Mouse (Mus musculus) heart, embryonic 11.5 days (tissue): ENCODE measurements around the gene Sympk. TPM values are rescaled to one million over a fixed set of nuclear protein-coding genes. Genes with fewer than 3 reads are reported as not detected.

Experiments
- ATAC-seq: fragments of 200-750 bp; cut with Nextera tagmentation; replicated peaks from 2 replicates; pipeline ENCODE4 v1.8.0; 2017; ENCODE audit warnings: moderate library complexity; ENCODE audit not compliant: insufficient number of reproducible peaks, low FRiP score, low TSS enrichment
- H3K27ac ChIP-seq: fragments of 300-500 bp; sonication (generic); 2 replicates; pipeline ENCODE4 v1.5.1; 2014; ENCODE audit warnings: mild to moderate bottlenecking, low read depth, low read length
- H3K27me3 ChIP-seq: fragments of 300-500 bp; sonication (generic); 2 replicates; pipeline ENCODE4 v1.6.1; 2014; ENCODE audit warnings: mild to moderate bottlenecking, low read length, mixed read lengths; ENCODE audit not compliant: control insufficient read depth, insufficient read depth
- H3K36me3 ChIP-seq: fragments of 300-500 bp; sonication (generic); 2 replicates; pipeline ENCODE4 v1.6.1; 2014; ENCODE audit warnings: mild to moderate bottlenecking, low read length, moderate library complexity, mixed read lengths; ENCODE audit not compliant: control insufficient read depth, insufficient read depth
- H3K4me1 ChIP-seq: fragments of 300-500 bp; sonication (generic); 2 replicates; pipeline ENCODE4 v1.6.1; 2014; ENCODE audit warnings: low read length; ENCODE audit not compliant: control insufficient read depth, insufficient read depth
- H3K4me2 ChIP-seq: fragments of 300-500 bp; sonication (generic); 2 replicates; pipeline ENCODE4 v1.6.1; 2014; ENCODE audit warnings: mild to moderate bottlenecking, moderate library complexity
- H3K4me3 ChIP-seq: fragments of 300-500 bp; sonication (generic); 2 replicates; pipeline ENCODE4 v1.5.1; 2014; ENCODE audit warnings: low read depth, low read length
- H3K9ac ChIP-seq: fragments of 300-500 bp; sonication (generic); 2 replicates; pipeline ENCODE4 v1.6.1; 2014; ENCODE audit warnings: mild to moderate bottlenecking, low read depth, low read length, moderate library complexity
- H3K9me3 ChIP-seq: fragments of 300-500 bp; sonication (generic); replicated peaks from 2 replicates; pipeline ENCODE4 v1.6.1; 2016; ENCODE audit warnings: low read length; ENCODE audit not compliant: control insufficient read depth
- WGBS: fragments of 180-500 bp; shearing (Covaris S2); extraction: QIAGEN DNeasy Blood & Tissue Kit; methylation state at CpG from one replicate; pipeline ENCODE4 v1.1.7; 2014; ENCODE audit not compliant: insufficient replicate concordance; 5-methylcytosine and 5-hydroxymethylcytosine counted together
- polyA plus RNA-seq: library from polyadenylated mRNA; unstranded; fragments of >200 nt; fragmentation: Nextera tagmentation; extraction: Ambion mirVana; gene quantifications from 2 replicates; pipeline ENCODE4 v1.2.1, GENCODE M21; 2014

Gene Sympk
- polyA plus RNA-seq, 1 experiment from 2014 or later = 17.6 TPM

DNA sequence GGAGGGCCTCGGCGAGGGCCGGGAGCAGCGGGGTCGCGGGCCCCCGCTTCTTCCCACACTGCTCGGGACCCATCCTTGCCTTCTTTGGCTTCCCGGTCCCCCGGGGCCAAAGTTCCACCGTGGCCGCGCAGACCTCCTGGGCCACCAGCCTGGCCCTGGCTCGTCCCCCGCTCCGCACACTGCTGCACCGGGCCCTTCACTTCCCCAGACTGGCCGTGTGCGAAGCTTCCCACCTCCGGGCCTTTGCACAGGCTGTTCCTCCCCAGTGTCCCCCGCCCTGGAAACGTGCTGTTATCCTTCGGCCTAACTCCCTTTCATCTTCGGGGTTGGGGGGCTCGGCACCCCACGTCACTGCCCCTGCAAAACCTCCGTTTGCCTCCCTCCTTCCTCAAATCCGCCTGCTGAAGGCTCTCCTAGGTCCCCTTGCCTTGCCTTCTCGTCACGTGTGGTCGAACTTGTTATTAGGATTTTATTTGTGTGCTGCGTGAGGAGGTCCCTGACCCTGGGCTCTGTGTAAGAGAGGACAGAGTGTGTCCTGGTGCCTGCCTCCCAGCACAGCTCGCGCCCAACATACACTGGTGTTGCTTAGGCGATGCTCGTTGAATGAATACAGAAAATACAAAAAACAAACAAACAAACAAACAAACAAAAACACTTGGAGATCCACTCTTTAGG lies 541 bp downstream of the Sympk start:
- Histone ChIP-seq H3K27me3 (peaks cover 35% of the 10 kb centered on the region), H3K4me2 (peak overlapping the region; percentile 90), H3K4me1 (peaks cover 13% of the 10 kb centered on the region; the same call in 1 of the 2 replicates), H3K9ac (peak overlapping the region; percentile 94), H3K4me3 (peak overlapping the region; percentile 78), H3K36me3 (peaks cover 7% of the 10 kb centered on the region; the same call in 1 of the 2 replicates), H3K9me3 (no peaks in the 10 kb centered on the region), H3K27ac (peak overlapping the region; percentile 60)
- 2% methylated on average over 34 of the region's 36 CpGs for WGBS
- peak; percentile 16 for ATAC-seq

DNA sequence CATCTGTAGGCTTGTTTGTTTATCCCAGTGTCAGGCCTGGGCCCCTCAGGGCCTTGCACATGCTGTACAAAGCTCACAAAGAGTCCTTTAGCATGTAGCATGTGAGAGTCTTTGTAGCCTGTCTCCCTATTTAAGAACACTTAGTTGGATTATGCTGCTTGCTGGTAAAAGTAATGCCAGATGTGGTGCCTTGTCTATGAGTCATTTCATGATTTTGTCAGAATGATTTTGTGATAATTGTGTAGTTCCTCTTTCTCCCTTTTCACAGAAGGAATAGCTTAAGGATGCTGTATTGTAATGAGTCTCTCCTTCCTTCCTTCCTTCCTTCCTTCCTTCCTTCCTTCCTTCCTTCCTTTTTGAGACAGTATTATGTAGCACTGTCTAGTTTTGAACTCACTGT lies 3.9 kb downstream of the Sympk start:
- no peak for ATAC-seq

DNA sequence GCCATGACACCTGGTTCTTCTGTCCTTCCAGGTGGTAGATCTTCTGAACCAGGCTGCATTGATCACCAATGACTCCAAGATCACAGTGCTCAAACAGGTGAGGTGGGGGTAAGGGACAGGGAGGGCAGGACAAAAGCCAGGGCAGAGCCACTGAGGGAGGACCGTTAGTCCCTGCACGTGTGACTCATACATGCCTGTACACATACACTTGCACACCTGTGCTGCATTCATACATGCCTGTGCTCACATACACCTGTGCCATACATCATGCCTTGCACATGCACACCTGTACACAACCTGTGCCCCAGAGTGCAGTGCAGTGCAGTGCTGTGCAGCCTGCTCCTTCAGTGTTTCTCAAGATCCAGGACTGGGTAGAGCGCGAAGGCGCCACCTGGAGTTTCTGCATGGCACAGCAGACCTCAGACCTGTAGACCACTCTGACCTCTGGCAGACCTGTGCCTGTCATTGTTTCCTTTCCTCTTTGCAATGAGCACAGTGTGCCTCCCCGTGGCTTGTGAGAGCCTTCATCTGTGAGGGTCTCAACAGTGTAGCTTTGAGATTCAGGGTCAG lies 5.0 kb downstream of the Sympk start:
- H3K36me3 ChIP-seq = peaks cover 33% of the 10 kb centered on the region
- peak; percentile 41 for ATAC-seq

More for the DNA sequence above, 3.9 kb downstream of the Sympk start:
- H3K4me3 ChIP-seq = no peak overlapping the region
- no peak overlapping the region for H3K27ac ChIP-seq
- H3K4me2 ChIP-seq = no peak overlapping the region
- H3K9ac ChIP-seq = no peak overlapping the region
- H3K9me3 ChIP-seq = no peaks in the 10 kb centered on the region
- H3K36me3 ChIP-seq = peaks cover 32% of the 10 kb centered on the region
- H3K4me1 ChIP-seq = peaks cover 13% of the 10 kb centered on the region; the same call in 1 of the 2 replicates
- H3K27me3 ChIP-seq = peaks cover 8% of the 10 kb centered on the region

DNA sequence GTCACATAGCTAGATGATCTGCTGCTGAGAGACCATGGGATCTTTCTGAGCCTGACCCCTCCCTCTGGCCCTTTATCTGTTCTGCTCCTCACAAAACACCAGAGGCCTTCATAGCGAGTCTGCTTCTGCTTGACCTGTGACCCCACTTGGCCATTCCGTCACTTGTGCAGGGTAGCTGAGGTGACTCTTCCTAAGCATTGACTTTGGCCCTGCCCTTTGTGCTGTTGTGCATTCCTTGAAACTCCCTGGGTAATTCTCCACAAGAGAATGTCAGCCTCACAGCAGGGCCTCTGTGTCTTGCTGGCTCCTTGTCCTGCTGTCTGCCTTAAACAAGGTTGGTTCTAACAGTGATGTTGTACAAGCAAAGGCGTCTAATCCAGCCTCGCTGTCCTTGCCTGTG lies 7.5 kb downstream of the Sympk start:
- no peak overlapping the region for H3K9ac ChIP-seq
- H3K9me3 ChIP-seq = no peaks in the 10 kb centered on the region
- peaks cover 52% of the 10 kb centered on the region for H3K36me3 ChIP-seq
- 64% methylated on average over 4 of the region's 4 CpGs for WGBS
- ATAC-seq = no peak
- no peaks in the 10 kb centered on the region for H3K4me1 ChIP-seq
- H3K4me3 ChIP-seq = no peak overlapping the region
- no peak overlapping the region for H3K4me2 ChIP-seq
- no peak overlapping the region for H3K27ac ChIP-seq
- no peaks in the 10 kb centered on the region for H3K27me3 ChIP-seq

More for the DNA sequence above, 5.0 kb downstream of the Sympk start:
- no peaks in the 10 kb centered on the region for H3K27me3 ChIP-seq
- H3K4me3 ChIP-seq = no peak overlapping the region
- no peak overlapping the region for H3K27ac ChIP-seq
- no peak overlapping the region for H3K9ac ChIP-seq
- peaks cover 9% of the 10 kb centered on the region; the same call in 1 of the 2 replicates for H3K4me1 ChIP-seq
- no peaks in the 10 kb centered on the region for H3K9me3 ChIP-seq
- H3K4me2 ChIP-seq = no peak overlapping the region
- WGBS = 63% methylated on average over 6 of the region's 6 CpGs

DNA sequence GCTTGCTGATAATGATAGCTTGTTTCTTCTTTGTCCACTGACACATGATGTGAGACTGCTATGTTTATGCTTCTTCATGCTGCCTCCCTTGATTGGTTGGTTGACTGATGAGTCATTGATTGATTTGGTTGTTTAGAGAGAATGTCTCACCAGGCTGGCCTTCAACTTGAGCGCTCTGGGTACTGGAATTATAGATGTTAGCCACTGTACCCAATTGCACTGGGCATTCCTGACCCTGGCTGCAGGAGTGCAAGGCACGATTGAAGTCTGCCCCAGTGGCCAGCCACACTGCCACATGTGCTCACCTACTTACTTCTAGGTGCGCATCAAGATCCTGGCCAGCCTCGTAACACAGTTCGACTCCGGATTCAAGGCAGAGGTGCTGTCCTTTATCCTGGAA lies 20.4 kb downstream of the Sympk start:
- no peak overlapping the region for H3K27ac ChIP-seq
- no peak overlapping the region for H3K4me3 ChIP-seq
- H3K4me2 ChIP-seq = no peak overlapping the region
- no peak for ATAC-seq
- no peak overlapping the region for H3K9ac ChIP-seq
- H3K27me3 ChIP-seq = no peaks in the 10 kb centered on the region
- H3K9me3 ChIP-seq = no peaks in the 10 kb centered on the region
- peaks cover 77% of the 10 kb centered on the region for H3K36me3 ChIP-seq
- H3K4me1 ChIP-seq = no peaks in the 10 kb centered on the region
- 95% methylated on average over 6 of the region's 6 CpGs for WGBS

DNA sequence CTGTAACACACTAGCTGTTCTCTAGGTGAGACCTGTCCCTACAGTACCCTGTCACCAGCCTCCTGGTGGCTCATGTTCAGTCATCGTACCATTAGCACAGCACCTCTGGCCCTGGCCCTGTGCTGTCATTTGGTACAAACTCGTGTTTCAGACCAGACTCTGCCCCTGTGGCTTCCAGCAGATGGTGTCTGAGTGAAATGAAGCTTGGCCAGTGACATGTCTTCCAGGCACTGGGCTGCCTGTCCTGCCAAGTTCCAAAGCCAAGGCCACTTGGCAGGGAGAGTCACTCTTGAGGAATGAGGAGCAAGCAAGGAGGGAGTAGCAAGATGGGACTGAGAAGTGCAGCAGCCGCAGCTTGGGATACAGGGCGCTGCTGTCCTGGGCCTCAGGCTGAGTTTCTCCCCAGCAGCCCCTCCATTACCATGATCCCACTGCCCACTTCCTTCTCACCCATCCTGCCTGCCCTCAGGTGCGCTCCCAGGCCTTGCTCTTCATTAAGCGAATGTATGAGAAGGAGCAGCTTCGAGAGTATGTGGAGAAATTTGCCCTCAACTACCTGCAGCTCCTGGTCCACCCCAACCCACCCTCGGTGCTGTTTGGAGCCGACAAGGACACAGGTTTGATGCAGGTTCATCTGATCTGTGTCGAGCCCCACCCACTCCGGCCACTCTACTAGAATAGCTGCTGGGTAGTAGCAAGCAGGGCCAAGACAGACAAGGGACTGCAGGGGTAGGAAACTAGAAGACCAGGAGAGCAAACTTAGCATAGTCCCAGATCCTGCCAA lies 22.3 kb downstream of the Sympk start:
- 85% methylated on average over 11 of the region's 11 CpGs for WGBS
- no peak overlapping the region for H3K9ac ChIP-seq
- H3K27ac ChIP-seq = no peak overlapping the region
- H3K36me3 ChIP-seq = peaks cover 69% of the 10 kb centered on the region
- H3K9me3 ChIP-seq = no peaks in the 10 kb centered on the region
- H3K4me2 ChIP-seq = no peak overlapping the region
- H3K27me3 ChIP-seq = no peaks in the 10 kb centered on the region
- H3K4me1 ChIP-seq = no peaks in the 10 kb centered on the region
- H3K4me3 ChIP-seq = no peak overlapping the region
- no peak for ATAC-seq

DNA sequence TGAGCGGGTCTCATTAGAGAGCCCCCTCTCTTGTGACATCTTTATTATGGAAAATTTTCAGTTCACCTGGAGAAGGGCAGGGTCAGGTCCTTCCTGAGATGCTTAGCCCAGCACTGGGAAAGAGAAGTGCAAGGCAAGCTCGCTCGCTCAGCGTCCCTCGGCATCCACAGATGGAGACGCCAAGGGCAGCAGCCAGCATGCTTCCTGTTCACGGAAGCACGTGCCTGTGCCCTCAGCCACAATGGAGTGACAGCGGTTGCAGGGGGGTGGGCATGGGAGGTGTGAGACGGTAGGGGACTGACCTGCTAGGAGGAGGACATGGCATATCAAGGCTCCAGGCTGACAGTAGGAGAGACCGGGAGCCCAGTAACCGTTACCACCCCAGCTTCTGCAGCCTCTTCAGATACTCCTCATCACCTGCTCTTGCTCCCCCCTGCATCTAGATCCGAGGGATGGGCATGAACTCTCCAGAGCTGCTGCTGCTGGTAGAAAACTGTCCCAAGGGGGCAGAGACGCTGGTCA lies 23.9 kb downstream of the Sympk start:
- Histone ChIP-seq H3K27me3 (no peaks in the 10 kb centered on the region), H3K27ac (no peak overlapping the region), H3K4me3 (no peak overlapping the region), H3K9ac (no peak overlapping the region), H3K9me3 (no peaks in the 10 kb centered on the region), H3K36me3 (peaks cover 59% of the 10 kb centered on the region), H3K4me1 (no peaks in the 10 kb centered on the region), H3K4me2 (no peak overlapping the region)
- WGBS = 86% methylated on average over 14 of the region's 14 CpGs
- ATAC-seq = no peak

DNA sequence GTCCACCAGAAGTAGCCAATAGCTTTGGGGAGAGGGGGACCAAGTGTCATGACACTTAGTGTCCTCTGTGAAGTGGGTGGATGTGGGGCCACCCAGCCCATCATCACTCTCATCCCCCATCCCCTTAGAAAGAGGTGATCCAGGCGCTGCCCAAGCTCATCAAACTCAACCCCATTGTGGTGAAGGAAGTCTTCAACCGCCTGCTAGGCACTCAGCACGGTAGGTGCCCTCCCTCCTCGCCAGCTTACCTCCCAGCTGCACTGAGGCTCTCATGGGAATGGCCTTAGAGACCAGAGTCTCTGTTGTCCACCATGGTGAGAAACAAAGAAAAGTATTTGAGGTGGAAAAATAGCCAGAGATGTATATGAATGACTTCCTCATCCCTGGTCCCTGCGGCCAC lies 25.1 kb downstream of the Sympk start:
- no peak overlapping the region for H3K4me2 ChIP-seq
- H3K4me3 ChIP-seq = no peak overlapping the region
- H3K4me1 ChIP-seq = 0 out of 2 replicates have a peak, but pooled peaks cover 3% of the 10 kb centered on the region
- no peak overlapping the region for H3K27ac ChIP-seq
- no peak for ATAC-seq
- peaks cover 53% of the 10 kb centered on the region for H3K36me3 ChIP-seq
- H3K27me3 ChIP-seq = no peaks in the 10 kb centered on the region
- WGBS = 86% methylated on average over 5 of the region's 5 CpGs
- no peaks in the 10 kb centered on the region for H3K9me3 ChIP-seq
- no peak overlapping the region for H3K9ac ChIP-seq
